Mouse (Mus musculus) left cerebral cortex, postnatal 25 days (tissue): Measurements from ENCODE around the gene Rnf17. TPM values are rescaled to one million over a fixed set of nuclear protein-coding genes. Genes with fewer than 3 reads are reported as not detected.

ENCODE experiments used
- DNase-seq, 2 experiments: peaks; one replicate each; pipeline ENCODE4 v3.0.0; 2022; ENCODE audit warnings: low spot score in 2 of 2, mixed read lengths in 1 of 2
- intact Hi-C: fragments of 180-260 bp; cut with DNase I; formaldehyde crosslinking; loops from one replicate; pipeline ENCODE4 v1.15.1; 2025
- total RNA-seq, 2 experiments: library from RNA; stranded (reverse); gene quantifications; 2 replicates each; pipeline ENCODE4 v1.2.3; 2021

Rnf17 gene
- total RNA-seq, 2 experiments from 2014 or later, result 0.44 to 0.85 TPM

GRCm38 (mm10) chr14:56489806-56490205, 87.4 kb downstream of the Rnf17 start:
- no peak for DNase-seq
- intact Hi-C loops, result no loop called here

GRCm38 (mm10) chr14:56502407-56502806, 100.0 kb downstream of the Rnf17 start:
- no peak for DNase-seq
- intact Hi-C loops, result no loop called here

GRCm38 (mm10) chr14:56506743-56507142, 104.4 kb downstream of the Rnf17 start:
- DNase-seq, result no peak
- intact Hi-C loops, result no loop called here

DNA sequence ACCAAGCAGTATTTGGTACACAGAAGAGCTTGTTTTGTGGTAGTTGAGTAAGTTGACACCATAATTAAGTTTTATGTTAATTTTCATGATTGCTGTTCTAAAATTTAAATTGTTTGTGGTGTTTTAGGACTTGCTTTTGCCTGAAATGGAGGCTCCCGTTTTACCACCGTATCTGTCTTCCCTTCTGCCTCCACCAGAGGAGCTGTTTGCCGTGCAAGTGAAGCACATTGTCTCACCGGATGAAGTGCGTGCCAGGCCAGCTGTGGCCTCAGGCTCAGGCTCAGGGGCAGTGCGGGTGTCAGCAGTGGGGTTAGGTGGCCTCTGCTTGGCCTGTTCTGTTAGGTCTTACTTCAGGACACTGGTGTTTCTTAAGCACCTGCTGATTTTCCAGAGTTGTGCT, 109.7 kb downstream of the Rnf17 start:
- intact Hi-C loops, result no loop called here
- no peak for DNase-seq

- no peak for DNase-seq
- intact Hi-C loops, result no loop called here
Measured at GRCm38 (mm10) chr14:56514775-56515174, 112.4 kb downstream of the Rnf17 start.

DNA sequence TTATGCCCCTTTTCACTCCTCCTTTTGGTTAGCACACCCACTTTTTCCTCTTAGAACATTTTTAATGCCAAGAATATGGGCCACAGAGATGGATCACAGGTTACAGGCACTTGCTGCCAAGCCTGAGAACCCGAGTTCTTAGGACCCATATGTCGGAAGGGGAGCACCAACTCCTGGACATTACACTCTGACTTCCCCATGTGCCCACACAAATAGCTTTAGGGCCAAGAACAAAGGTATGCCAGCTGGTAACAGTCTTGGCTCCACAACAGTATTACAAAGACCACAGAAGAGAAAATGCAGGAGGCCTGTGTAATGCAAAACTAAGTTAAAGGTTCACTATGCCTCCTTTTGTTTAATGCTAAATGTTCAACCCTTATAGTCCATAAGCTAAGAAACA, 128.4 kb downstream of the Rnf17 start:
- intact Hi-C loops, result no loop called here
- no peak for DNase-seq

DNA sequence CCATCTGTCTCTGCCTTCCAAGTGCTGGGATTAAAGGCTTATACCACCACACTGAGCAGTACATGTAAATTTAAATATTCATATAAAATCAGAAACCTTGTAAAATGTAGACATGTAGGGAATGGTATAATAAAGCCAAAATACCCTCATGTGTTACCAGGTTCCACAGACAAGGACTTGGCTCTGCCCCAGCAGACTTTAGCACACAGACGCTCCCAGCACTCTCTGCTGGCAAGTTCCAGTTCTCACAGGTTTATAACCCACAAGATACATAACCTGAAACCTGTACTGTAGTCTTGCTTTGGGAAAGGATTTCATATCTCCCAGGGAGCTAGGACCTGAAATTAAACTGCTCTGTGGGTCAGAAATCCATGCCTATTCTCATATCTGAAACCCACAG, 142.6 kb downstream of the Rnf17 start:
- no peak for DNase-seq
- intact Hi-C loops, result no loop called here

DNA sequence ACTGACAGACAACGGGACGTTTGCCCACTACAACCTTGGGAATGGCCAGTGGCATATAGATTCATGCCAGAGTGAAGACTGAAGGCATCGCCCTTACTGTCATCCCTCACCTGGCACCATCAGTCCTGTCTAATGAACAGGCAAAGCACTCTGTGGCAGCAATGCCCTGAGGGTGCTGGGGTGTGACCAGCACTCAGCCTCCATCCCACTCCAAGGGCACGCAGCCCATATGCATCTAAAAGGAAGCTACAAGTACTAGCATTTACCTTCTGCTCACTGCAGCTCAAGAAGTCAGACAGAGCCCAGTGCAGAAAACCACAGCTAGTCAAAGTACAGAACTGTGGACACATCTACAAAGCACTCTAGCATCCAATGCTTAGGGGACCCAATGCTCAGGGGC, 143.1 kb downstream of the Rnf17 start:
- DNase-seq, result no peak
- intact Hi-C loops, result no loop called here

DNA sequence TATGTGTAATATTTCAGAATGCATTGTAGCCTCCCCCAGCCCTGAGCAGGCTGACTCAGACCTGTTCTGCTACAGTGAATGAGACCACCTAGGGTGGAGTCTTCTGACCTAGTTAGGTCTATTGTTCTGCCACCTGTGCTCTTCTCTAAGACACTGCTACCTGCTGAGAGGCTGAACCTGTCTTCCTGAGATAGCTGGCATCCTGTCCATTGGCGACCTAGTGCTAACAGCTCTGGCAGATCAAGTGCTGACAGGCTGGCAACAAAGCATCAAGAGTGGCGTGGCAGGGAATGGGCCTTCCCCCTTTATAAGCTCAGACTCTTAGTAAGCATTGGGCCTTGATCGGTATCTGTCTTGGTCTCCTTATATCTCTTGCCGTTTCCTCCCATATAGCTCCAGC, 148.6 kb downstream of the Rnf17 start:
- intact Hi-C loops, result no loop called here
- DNase-seq, result no peak

DNA sequence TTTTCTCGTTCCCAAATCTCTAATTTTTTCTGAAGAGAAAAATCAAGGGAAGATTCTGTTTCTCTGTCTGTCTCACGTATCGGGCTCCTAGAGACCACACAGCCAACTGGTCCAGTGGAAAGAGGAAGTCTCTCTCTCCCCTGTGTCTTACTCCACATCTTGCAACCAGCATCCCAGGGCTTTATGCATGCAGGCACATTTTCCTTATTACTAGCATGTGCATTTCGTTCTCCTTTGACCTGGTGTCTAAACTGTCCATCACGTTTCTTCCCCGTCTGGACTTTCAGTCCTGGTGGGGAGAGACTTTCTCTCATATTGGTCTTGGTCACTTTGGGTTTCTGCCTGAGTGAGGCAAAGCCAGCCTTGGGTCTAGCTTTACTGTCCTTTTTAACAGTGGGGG, 150.5 kb downstream of the Rnf17 start:
- DNase-seq, result no peak
- intact Hi-C loops, result no loop called here

DNA sequence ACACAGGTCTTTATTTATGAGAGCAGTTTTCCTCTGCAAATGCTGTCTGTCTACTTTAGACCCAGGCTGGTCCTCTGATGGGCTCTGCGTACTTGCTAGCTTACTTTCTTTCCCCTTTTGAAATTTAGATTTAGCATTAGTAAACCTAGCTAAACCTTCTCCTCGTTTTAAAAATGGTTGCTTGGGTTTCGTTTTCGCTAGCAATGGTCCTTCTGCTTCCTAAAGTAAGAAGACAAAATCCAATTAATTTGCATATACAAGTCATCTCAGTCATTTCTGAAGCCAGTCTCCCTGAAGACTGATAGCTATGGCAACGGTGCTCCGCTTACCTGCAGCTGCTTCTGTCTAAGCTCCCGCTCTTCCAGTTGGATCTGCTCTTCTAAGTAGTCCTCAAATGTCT, 150.9 kb downstream of the Rnf17 start:
- intact Hi-C loops, result no loop called here
- no peak for DNase-seq

GRCm38 (mm10) chr14:56554716-56555115, 152.3 kb downstream of the Rnf17 start:
- intact Hi-C loops, result no loop called here
- DNase-seq, result no peak

GRCm38 (mm10) chr14:56559134-56559533, 156.8 kb downstream of the Rnf17 start:
- no peak for DNase-seq
- intact Hi-C loops, result no loop called here

GRCm38 (mm10) chr14:56567476-56567875, 165.1 kb downstream of the Rnf17 start:
- no peak for DNase-seq
- intact Hi-C loops, result no loop called here

DNA sequence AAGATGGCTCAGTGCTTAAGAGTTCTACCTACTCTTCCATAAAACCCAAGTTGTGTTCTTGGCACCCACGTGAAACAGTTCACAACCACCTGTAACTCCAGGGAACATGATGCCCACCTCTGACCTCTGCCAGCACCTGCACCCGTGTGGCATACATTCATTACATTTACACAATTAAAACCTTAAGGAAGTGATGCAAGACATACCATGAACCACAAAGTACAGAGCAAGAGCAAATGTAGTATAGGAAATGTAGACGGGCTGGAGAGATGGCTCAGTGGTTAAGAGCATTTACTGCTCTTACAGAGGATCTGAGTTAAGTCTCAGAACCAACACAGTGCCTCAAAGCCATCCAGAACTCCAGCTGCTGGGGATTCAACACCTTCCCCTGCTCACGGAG, 166.7 kb downstream of the Rnf17 start:
- no peak for DNase-seq
- intact Hi-C loops, result no loop called here

DNA sequence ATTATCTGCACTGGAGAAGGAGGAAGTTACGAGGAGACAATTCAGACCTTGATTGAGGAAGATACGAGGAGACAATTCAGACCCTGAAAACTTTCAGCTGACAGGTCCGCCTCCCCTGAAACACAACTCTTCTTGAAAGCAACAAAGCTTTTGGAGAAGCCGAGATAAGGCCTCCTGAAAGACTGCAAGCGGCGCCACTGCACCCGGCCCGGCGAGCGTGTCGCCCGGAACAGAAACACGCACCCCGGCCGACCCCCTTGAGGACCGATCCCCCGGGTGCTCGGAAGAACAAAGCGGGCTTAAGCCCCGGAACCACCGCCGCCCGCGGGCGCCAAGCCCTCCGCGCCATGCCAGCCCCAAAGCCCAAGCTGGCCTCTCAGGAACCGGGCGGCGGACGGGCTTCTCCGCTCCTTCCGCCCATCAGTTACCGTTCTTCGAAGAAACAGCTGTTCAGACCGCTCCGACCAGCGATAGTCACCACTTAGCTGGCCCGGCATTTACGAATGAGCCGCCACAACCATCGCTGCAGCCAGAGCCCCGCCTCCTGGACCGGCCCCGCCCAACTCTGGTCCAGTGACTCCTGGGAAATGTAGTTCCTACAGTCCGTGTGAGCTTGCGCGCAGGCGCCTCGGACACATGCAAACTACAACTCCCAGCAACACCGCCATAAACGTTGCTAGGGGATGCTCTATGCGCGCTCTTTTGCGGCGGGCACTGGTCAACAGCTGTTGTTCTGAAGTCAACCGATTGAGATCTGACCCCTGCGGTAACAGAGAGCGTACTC, 169.1 kb downstream of the Rnf17 start:
- DNase-seq, result peak; percentile 94 to 98
- intact Hi-C loops, result no loop called here

DNA sequence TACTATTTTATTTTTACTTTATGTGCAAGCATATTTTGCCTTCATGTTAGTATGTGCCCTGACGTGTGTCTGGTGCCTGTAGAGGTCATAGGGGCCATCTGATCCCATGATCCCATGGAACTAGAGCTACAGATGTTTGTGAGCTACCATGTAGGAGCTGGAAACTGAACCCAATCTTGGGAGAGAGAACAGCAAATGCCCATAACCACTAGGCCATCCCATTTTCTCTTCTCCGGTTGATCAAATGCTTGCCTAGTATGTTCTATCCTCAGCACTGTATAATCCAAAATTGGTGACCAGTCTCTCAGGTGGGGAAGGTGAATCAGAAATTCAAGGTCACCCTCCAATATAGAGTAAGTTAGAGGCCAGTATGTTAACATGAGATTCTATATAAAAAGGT, 170.2 kb downstream of the Rnf17 start:
- intact Hi-C loops, result no loop called here
- no peak for DNase-seq

Other genes starting within 250 kb of the Rnf17 start
- not detected for gene Gzmg, start 243.0 kb upstream of the Rnf17 start, total RNA-seq
- gene Gzmn, start 228.0 kb upstream of the Rnf17 start, total RNA-seq, result not detected
- gene Gzmf, start 191.2 kb upstream of the Rnf17 start, total RNA-seq, result not detected
- not detected for gene Gzmc, start 167.9 kb upstream of the Rnf17 start, total RNA-seq
- gene Gzmb, start 140.3 kb upstream of the Rnf17 start, total RNA-seq, result not detected
- under 1 TPM in 1 of 2 experiments, not detected in 1; 0.23 TPM for gene Atp12a, start 37.5 kb upstream of the Rnf17 start, total RNA-seq
- 1 to 10 TPM; 1.9 to 3.5 TPM for gene Cenpj, start 172.8 kb downstream of the Rnf17 start, total RNA-seq
- 1 to 10 TPM; 3.8 TPM for gene Parp4, start 173.0 kb downstream of the Rnf17 start, total RNA-seq